Comparison of ENCODE assay signal across 7 mouse cellular contexts in genomic region chr3:56187131-56187779, GRCm38 (mm10).
"Had no signal": no experiment of that assay in that cellular context is flagged by ENCODE, and none has a peak within 500 bp of the region (broad histone marks: within the 10 kb centered on the region; RNA-seq: fewer than 3 reads in every experiment).

No protein-coding gene starts in this region.

- DNase-seq: layer of hippocampus, adult 9-11 months; layer of hippocampus, postnatal 36 days; retina, postnatal 1 day; right cerebral cortex, postnatal 4 days; spleen, adult 18-20 months; thymus, adult 18-20 months; thymus, postnatal 14 days had no signal
